Mouse (Mus musculus) heart, postnatal 25 days (tissue): Measurements from ENCODE around the gene Cdadc1. TPM values are rescaled to one million over a fixed set of nuclear protein-coding genes. Genes with fewer than 3 reads are reported as not detected.
"Not testable (repeated sequence)": the region's sequence is repeated elsewhere in the genome, so short reads cannot be mapped to it uniquely, and the experiment has no call there.

Experiments used
- DNase-seq: peaks from one replicate; pipeline ENCODE4 v3.0.0; 2022; ENCODE audit warnings: low spot score
- intact Hi-C: fragments of 180-260 bp; cut with DNase I; formaldehyde crosslinking; loops from one replicate; pipeline ENCODE4 v1.15.1; 2025
- total RNA-seq, 2 experiments: library from RNA; stranded (reverse); gene quantifications; 2 replicates each; pipeline ENCODE4 v1.2.3; 2021

The Cdadc1 gene
- total RNA-seq, 2 experiments from 2014 or later, result 42.6 to 45.8 TPM

DNA sequence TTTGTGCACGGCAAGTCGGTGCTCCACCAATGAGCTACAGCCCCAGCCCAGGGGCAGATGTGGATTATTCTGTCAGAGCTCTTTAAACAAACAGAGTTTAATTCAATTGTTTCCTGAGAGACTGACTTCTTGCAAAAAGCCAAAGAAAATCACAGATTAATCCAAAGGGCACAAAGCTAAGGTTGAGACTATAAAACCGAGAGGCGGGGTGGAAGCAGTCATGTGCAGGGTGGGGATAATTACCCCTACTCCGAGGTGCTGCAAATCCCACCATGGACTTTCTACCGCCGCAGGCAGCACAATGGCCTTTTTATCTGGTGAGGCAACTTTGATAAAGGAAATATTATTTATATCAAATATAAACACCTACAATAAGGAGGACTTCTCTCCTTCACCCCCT lies 19.0 kb upstream of the Cdadc1 start:
- intact Hi-C loops, result no loop called here
- no peak for DNase-seq

- intact Hi-C loops, DNase-seq: not testable (repeated sequence)
These were observed 16.4 kb upstream of the Cdadc1 start for GRCm38 (mm10) chr14:59614149-59614548.

DNA sequence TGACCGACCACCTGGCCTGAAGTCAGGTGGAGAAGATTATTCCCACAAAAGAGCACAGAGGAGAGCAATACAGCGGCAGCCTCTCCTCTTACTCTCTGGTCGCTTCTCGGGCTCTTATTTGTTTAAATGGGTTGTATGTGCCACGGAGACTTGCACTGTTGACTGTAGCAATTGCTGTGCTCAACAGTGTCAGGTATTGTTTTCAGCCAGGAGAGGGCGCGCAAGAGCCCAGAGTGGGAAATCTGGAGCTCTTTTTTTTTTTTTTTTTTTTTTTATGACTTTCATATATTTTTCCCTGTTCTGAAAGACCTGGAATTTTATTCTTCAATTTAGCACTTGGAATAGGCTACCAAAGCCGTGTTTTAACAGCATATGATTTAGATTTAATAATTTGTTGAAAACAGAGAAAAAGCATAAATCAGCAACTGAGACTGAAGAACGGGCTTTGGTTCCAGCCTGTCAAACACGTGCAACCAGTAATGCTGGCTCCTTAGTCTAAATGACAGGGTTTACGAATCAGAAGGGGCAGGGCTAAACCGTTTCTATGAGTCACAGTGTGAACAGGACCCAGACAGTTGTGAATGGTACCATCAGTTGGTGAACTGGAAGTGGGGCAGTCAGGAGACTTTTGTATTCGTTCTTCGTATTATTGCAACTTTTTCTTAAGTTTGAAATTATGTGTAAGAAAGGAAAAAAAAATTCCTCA lies 15.3 kb upstream of the Cdadc1 start:
- no peak for DNase-seq
- intact Hi-C loops, result loop anchor here (2.0 kb wide), 1 partner anchor 330 kb away; no protein-coding TSS in a partner anchor

DNA sequence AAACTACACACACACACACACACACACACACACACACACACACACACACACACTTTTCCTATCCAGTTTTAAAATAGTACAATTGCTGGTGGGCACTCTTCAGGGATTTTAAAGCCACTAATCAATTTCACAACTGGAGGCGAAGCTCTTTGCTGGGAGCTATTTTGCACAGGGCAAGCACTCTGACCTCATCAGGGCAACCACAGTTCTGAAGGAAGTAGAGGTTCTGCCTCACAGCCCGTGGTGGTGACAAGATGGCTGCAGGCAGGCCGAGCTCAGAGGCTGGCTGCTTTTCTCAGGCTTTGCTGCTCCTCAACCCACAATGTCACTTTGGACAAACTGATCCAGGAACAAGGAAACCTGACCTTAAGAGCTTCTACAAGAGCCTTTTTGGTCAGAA lies 9.3 kb upstream of the Cdadc1 start:
- intact Hi-C loops, result no loop called here

GRCm38 (mm10) chr14:59605671-59606353 lies 8.1 kb upstream of the Cdadc1 start:
- no peak for DNase-seq
- intact Hi-C loops, result loop anchor here (1.0 to 2.0 kb wide), 3 partner anchors 337 to 1089 kb away; no protein-coding TSS in a partner anchor

More for the DNA sequence above, 9.3 kb upstream of the Cdadc1 start:
- DNase-seq, result no peak

DNA sequence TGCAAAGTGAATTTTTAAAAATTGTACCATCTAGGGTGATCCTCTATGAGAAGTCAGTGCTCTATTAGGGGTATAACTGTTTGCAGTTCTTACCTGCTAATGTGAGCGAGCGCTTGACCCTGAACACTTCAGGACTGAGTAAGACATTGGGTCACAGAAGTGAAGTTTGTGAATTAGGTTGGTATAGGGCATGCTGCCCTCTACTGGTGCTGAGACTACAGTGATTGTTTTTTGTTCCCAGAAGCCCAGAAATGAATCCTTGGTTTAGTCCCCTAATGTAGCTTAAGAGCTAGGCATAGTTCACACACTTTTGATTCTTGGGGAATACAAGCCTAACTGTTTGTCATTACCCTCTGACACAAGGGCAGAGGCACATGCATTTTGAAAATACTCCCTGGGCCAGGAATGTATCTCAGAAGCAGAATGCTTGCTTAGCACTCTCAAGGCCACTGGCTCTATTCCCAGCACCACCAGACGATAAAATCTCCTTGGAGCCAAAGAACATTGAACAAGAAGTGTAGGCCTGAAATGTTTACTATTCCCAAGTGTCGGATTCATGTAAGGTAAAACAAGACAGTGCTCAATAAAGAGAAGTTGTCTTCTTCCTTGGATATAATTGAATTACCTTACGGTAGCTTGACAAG lies 6.4 kb upstream of the Cdadc1 start:
- DNase-seq, result no peak
- intact Hi-C loops, result loop anchor here (2.0 kb wide), 2 partner anchors 339 to 1091 kb away; no protein-coding TSS in a partner anchor

DNA sequence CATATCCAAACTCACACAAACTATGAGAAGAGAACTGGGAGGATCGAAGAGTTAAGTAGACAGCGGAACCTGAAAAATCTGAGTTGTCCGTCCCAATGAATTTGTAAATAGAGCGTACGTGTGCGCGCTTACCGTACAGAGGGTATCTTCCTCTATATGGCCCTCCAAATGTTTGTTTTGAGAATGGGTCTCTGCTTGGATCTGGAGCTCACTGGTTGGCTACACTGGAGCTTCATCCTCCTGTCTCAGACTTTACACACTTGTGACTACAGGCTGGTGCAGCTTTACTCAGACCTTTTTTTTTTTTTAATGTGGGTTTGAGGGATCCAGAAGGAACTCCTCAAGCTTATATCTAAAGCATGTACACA lies 485 bp upstream of the Cdadc1 start:
- intact Hi-C loops, result no loop called here

DNA sequence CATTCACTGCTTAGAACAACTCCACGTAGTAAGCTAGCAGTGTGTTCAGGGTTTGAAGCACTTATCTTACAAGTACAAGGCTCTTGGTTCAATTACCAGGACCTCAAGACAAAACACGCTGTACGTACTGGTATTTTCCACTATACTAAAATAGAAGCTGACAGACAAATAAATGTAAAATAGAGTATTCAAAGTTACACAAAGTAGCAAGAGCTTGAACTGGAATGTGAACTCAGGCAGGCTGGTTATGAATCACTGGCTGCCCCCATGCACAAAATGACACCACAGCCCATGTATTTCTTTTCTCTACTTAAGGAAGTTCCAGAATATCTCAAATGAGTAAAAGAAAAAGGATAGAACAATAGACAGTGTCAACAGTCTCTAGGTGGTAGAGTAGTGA lies 2.8 kb downstream of the Cdadc1 start:
- intact Hi-C loops, result no loop called here
- no peak for DNase-seq

More for the DNA sequence above, 485 bp upstream of the Cdadc1 start:
- no peak for DNase-seq

- intact Hi-C loops, result no loop called here
- no peak for DNase-seq
These were observed 5.2 kb downstream of the Cdadc1 start for GRCm38 (mm10) chr14:59592593-59592992.

GRCm38 (mm10) chr14:59591901-59592300 lies 5.9 kb downstream of the Cdadc1 start:
- DNase-seq, result no peak
- intact Hi-C loops, result no loop called here

- intact Hi-C loops, result no loop called here
These were observed 7.1 kb downstream of the Cdadc1 start for GRCm38 (mm10) chr14:59590614-59591013.

GRCm38 (mm10) chr14:59576385-59576784 lies 21.4 kb downstream of the Cdadc1 start:
- no peak for DNase-seq
- intact Hi-C loops, result no loop called here

More at GRCm38 (mm10) chr14:59590614-59591013, 7.1 kb downstream of the Cdadc1 start:
- DNase-seq, result no peak

GRCm38 (mm10) chr14:59566756-59567155 lies 31.0 kb downstream of the Cdadc1 start:
- intact Hi-C loops, result no loop called here
- no peak for DNase-seq

- intact Hi-C loops, result loop anchor here (2.0 kb wide), 3 partner anchors 169 to 403 kb away; no protein-coding TSS in a partner anchor
- no peak for DNase-seq
These were observed 39.9 kb downstream of the Cdadc1 start for GRCm38 (mm10) chr14:59557886-59558285.

- intact Hi-C loops, result loop anchor here (2.0 kb wide), 3 partner anchors 168 to 402 kb away; no protein-coding TSS in a partner anchor
- no peak for DNase-seq
These were observed 40.7 kb downstream of the Cdadc1 start for GRCm38 (mm10) chr14:59557071-59557470.

- peak; percentile 29 for DNase-seq
These were observed 41.7 kb downstream of the Cdadc1 start for GRCm38 (mm10) chr14:59555928-59556531.

DNA sequence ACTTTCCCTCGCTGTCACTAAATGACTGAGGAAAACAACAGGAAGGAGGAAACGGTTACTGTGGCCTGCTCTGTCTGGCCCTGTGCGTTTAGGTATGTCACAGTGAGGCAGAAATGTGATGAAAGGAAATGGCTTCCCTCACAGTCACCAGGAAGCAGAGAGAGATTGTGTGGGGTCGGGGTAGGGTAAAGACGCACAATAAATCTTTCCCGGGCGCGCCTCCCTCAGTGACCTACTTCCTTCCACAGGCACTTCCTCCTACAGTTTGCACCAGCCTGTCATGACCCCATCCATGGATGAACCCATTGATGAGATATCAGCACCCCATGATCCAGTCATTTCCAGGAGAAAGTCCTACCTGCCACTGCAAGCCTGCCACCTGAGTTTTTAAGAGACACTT lies 42.7 kb downstream of the Cdadc1 start:
- intact Hi-C loops, result loop anchor here (2.0 kb wide), 1 partner anchor 86 kb away; no protein-coding TSS in a partner anchor

More at GRCm38 (mm10) chr14:59555928-59556531, 41.7 kb downstream of the Cdadc1 start:
- intact Hi-C loops, result loop anchor here (2.0 kb wide), 4 partner anchors 87 to 401 kb away; no protein-coding TSS in a partner anchor

DNA sequence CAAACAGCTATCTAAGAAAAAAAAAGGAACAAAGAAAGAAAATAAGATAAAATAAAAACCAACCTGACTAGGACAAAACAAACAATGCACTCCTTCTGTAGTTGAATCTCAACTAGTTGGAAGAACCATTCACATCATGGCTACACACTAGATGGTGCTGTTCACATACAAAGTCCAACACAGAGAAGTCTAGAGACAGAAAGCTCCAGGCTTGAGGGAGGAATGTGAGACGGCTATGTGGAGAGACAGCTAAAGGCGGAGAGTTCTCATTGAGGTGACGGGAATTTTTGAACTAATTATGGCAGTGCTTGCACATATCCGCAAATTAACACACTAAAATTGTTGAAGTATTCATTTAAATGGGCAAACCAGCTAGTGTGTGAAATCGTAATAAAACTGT lies 43.7 kb downstream of the Cdadc1 start:
- no peak for DNase-seq
- intact Hi-C loops, result loop anchor here (2.0 kb wide), 1 partner anchor 85 kb away; no protein-coding TSS in a partner anchor

More for the DNA sequence above, 42.7 kb downstream of the Cdadc1 start:
- no peak for DNase-seq

DNA sequence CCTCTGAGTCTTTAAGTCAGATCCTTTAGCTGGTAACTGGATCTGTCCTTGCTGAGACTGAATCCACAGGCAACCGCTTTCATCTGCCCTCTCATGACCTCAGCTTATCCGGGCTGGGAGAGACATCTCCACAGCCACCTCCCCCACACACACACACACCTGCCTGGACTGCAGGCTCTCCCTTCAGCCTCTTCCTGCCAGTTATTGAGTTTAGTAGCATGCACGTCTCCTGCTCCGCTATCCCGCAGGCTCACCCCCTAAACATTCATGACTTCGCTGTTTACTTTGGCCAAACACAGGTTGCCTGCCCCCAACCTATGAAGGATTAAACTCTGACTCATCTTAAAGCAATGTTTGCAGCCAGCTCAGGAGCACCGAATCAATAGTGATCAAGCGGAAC lies 45.8 kb downstream of the Cdadc1 start:
- intact Hi-C loops, result no loop called here
- no peak for DNase-seq

- DNase-seq, result no peak
- intact Hi-C loops, result no loop called here
These were observed 46.9 kb downstream of the Cdadc1 start for GRCm38 (mm10) chr14:59550841-59551240.
